Mouse (Mus musculus) neural tube, embryonic 11.5 days (tissue): Measurements from ENCODE around the gene Gm10318. TPM values are rescaled to one million over a fixed set of nuclear protein-coding genes. Genes with fewer than 3 reads are reported as not detected.
A peak's percentile ranks its signal among the peaks of the same experiment; 100 is the strongest.

Experiments used
- ATAC-seq: fragments of 200-750 bp; cut with Nextera tagmentation; 2 replicates; pipeline ENCODE4 v1.8.0; 2017; ENCODE audit warnings: moderate number of reproducible peaks, mild to moderate bottlenecking, moderate TSS enrichment, moderate library complexity; ENCODE audit not compliant: insufficient read depth, low FRiP score, low TSS enrichment
- DNase-seq: peaks from one replicate; pipeline ENCODE4 v3.0.0-alpha.2; 2015; ENCODE audit warnings: low spot score
- H3K27ac ChIP-seq: fragments of 300-500 bp; sonication (generic); 2 replicates; pipeline ENCODE4 v1.5.1; 2014; ENCODE audit warnings: low read depth, mild to moderate bottlenecking, low read length
- H3K27me3 ChIP-seq: fragments of 300-500 bp; sonication (generic); 2 replicates; pipeline ENCODE4 v1.6.1; 2014; ENCODE audit warnings: mild to moderate bottlenecking, low read length, mixed read lengths; ENCODE audit not compliant: control insufficient read depth, insufficient read depth
- H3K36me3 ChIP-seq: fragments of 300-500 bp; sonication (generic); 2 replicates; pipeline ENCODE4 v1.6.1; 2014; ENCODE audit warnings: mild to moderate bottlenecking, low read length, moderate library complexity, mixed read lengths; ENCODE audit not compliant: control insufficient read depth, insufficient read depth
- H3K4me1 ChIP-seq: fragments of 300-500 bp; sonication (generic); 2 replicates; pipeline ENCODE4 v1.6.1; 2014; ENCODE audit warnings: low read length, mixed read lengths; ENCODE audit not compliant: control insufficient read depth, insufficient read depth
- H3K4me2 ChIP-seq: fragments of 300-500 bp; sonication (generic); 2 replicates; pipeline ENCODE4 v1.6.1; 2014; ENCODE audit warnings: low read depth, mild to moderate bottlenecking, moderate library complexity
- H3K4me3 ChIP-seq: fragments of 300-500 bp; sonication (generic); 2 replicates; pipeline ENCODE4 v1.5.1; 2014; ENCODE audit warnings: low read depth, low read length
- H3K9ac ChIP-seq: fragments of 300-500 bp; sonication (generic); 2 replicates; pipeline ENCODE4 v1.6.1; 2014; ENCODE audit warnings: mild to moderate bottlenecking, low read length
- H3K9me3 ChIP-seq: fragments of 300-500 bp; sonication (generic); 2 replicates; pipeline ENCODE4 v1.6.1; 2016; ENCODE audit warnings: low read length; ENCODE audit not compliant: control insufficient read depth
- WGBS: fragments of 180-500 bp; shearing (Covaris S2); extraction: QIAGEN DNeasy Blood & Tissue Kit; methylation state at CpG from one replicate; pipeline ENCODE4 v1.1.7; 2014; 5-methylcytosine and 5-hydroxymethylcytosine counted together
- polyA plus RNA-seq: library from polyadenylated mRNA; unstranded; fragments of >200 nt; fragmentation: Nextera tagmentation; extraction: Ambion mirVana; gene quantifications from 2 replicates; pipeline ENCODE4 v1.2.1, GENCODE M21; 2014

The Gm10318 gene
- polyA plus RNA-seq, 1 experiment from 2014 or later: not detected

GRCm38 (mm10) chr10:77839006-77839405 lies 13.7 kb upstream of the Gm10318 start:
- ATAC-seq (no peak), DNase-seq (no peak)
- H3K4me2 ChIP-seq: no peak overlapping the region
- no peak overlapping the region for H3K9ac ChIP-seq
- no peaks in the 10 kb centered on the region for H3K4me1 ChIP-seq
- H3K27ac ChIP-seq: no peak overlapping the region
- 80% methylated on average over 6 of the region's 6 CpGs for WGBS
- no peaks in the 10 kb centered on the region for H3K36me3 ChIP-seq
- no peaks in the 10 kb centered on the region for H3K27me3 ChIP-seq
- no peak overlapping the region for H3K4me3 ChIP-seq
- no peaks in the 10 kb centered on the region for H3K9me3 ChIP-seq

DNA sequence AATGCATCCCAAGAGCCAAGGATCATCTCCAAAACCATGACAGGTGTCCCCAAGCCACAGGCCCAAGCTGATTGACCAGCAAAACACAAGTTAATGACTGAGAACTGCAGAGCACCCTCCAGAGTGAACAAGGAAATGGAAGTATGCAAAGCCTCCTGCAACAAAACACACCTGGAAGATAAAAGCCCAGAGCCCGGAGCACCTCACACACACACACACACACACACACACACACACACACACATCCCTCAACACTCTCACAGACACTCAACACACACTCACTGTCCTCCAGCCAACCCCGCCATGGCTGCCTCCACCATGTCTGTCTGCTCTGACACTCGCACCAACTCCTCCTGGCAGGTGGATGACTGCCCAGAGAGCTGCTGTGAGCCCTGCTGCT lies 6.2 kb upstream of the Gm10318 start, which contains the start of gene Gm36176:
Gene Gm36176, plus strand, starts transcription at position 301 of the 400 bp plus-strand sequence.
- Histone ChIP-seq H3K4me1 (no peaks in the 10 kb centered on the region), H3K9ac (no peak within 1 kb of the TSS), H3K4me3 (no peak within 1 kb of the TSS), H3K4me2 (no peak within 1 kb of the TSS), H3K9me3 (no peaks in the 10 kb centered on the region), H3K27ac (no peak within 1 kb of the TSS), H3K27me3 (no peaks in the 10 kb centered on the region), H3K36me3 (no peaks in the 10 kb centered on the region)
- WGBS: 96% methylated on average over 3 of the region's 3 CpGs
- DNase-seq (no peak), ATAC-seq (no peak)

GRCm38 (mm10) chr10:77846961-77847360 lies 5.7 kb upstream of the Gm10318 start:
- Histone ChIP-seq H3K4me3 (no peak overlapping the region), H3K27ac (no peak overlapping the region), H3K36me3 (no peaks in the 10 kb centered on the region), H3K9me3 (no peaks in the 10 kb centered on the region), H3K4me1 (no peaks in the 10 kb centered on the region), H3K27me3 (no peaks in the 10 kb centered on the region), H3K9ac (no peak overlapping the region), H3K4me2 (no peak overlapping the region)
- ATAC-seq: no peak
- DNase-seq: no peak
- 23% methylated on average over 2 of the region's 2 CpGs for WGBS

GRCm38 (mm10) chr10:77847538-77847937 lies 5.1 kb upstream of the Gm10318 start:
- no peaks in the 10 kb centered on the region for H3K27me3 ChIP-seq
- DNase-seq: no peak
- no peaks in the 10 kb centered on the region for H3K9me3 ChIP-seq
- no peaks in the 10 kb centered on the region for H3K4me1 ChIP-seq
- no peaks in the 10 kb centered on the region for H3K36me3 ChIP-seq
- no peak for ATAC-seq
- H3K4me2 ChIP-seq: no peak overlapping the region
- no peak overlapping the region for H3K4me3 ChIP-seq
- H3K9ac ChIP-seq: no peak overlapping the region
- H3K27ac ChIP-seq: no peak overlapping the region
- WGBS: 77% methylated on average over 2 of the region's 2 CpGs

GRCm38 (mm10) chr10:77861675-77862074 lies 9.0 kb downstream of the Gm10318 start, which contains the start of gene Gm3285:
Gene Gm3285 (plus strand): TSS chr10:77861975.
- WGBS: 62% methylated on average over 7 of the region's 7 CpGs
- ATAC-seq: no peak
- no peak for DNase-seq
- Histone ChIP-seq H3K9ac (no peak within 1 kb of the TSS), H3K4me3 (no peak within 1 kb of the TSS), H3K9me3 (no peaks in the 10 kb centered on the region), H3K27me3 (no peaks in the 10 kb centered on the region), H3K36me3 (no peaks in the 10 kb centered on the region), H3K4me2 (no peak within 1 kb of the TSS), H3K4me1 (no peaks in the 10 kb centered on the region), H3K27ac (no peak within 1 kb of the TSS)

- Histone ChIP-seq H3K9me3 (no peaks in the 10 kb centered on the region), H3K4me3 (peak overlapping the region; percentile 19; the same call in 1 of the 2 replicates), H3K9ac (peak overlapping the region; percentile 42; the same call in 1 of the 2 replicates), H3K27me3 (no peaks in the 10 kb centered on the region), H3K36me3 (no peaks in the 10 kb centered on the region), H3K4me2 (peak overlapping the region; percentile 36), H3K4me1 (no peaks in the 10 kb centered on the region), H3K27ac (no peak overlapping the region)
- 31% methylated on average over 14 of the region's 14 CpGs for WGBS
- ATAC-seq (peak; percentile 75), DNase-seq (peak; percentile 49)
Observed at GRCm38 (mm10) chr10:77864067-77864761, 11.6 kb downstream of the Gm10318 start.

- Histone ChIP-seq H3K27me3 (no peaks in the 10 kb centered on the region), H3K9me3 (no peaks in the 10 kb centered on the region), H3K27ac (no peak overlapping the region), H3K36me3 (no peaks in the 10 kb centered on the region), H3K4me1 (no peaks in the 10 kb centered on the region), H3K9ac (peak overlapping the region; percentile 42; the same call in 1 of the 2 replicates), H3K4me2 (peak overlapping the region; percentile 36), H3K4me3 (peak overlapping the region; percentile 19; the same call in 1 of the 2 replicates)
- ATAC-seq: no peak; the same call in 1 of the 2 replicates
- no peak for DNase-seq
- WGBS: 44% methylated on average over 11 of the region's 11 CpGs
Observed at GRCm38 (mm10) chr10:77864762-77865143, 12.1 kb downstream of the Gm10318 start.

DNA sequence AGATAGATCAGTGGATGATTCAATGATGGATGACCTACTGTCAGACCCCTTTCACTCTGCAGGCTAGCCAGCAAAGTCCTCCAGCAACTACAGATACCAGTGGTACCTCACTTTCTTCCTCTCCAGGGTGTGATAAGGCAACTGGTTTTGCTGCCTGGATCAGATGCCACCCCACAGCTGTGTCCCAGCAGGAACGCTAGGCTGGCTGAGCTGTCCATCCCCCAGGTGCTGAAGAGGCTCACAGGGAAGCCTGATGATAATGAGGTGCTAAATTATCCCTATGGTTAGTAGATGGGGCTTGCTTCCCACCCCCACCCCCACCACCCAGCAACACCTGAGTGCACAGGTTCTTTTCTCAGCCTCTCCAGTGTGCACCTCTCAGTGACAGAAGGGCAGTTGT lies 14.9 kb downstream of the Gm10318 start:
- H3K36me3 ChIP-seq: no peaks in the 10 kb centered on the region
- H3K9me3 ChIP-seq: no peaks in the 10 kb centered on the region
- DNase-seq (no peak), ATAC-seq (no peak)
- H3K9ac ChIP-seq: no peak overlapping the region
- H3K4me3 ChIP-seq: no peak overlapping the region
- H3K4me2 ChIP-seq: no peak overlapping the region
- H3K4me1 ChIP-seq: no peaks in the 10 kb centered on the region
- H3K27me3 ChIP-seq: no peaks in the 10 kb centered on the region
- 42% methylated on average over 1 of the region's 1 CpGs for WGBS
- no peak overlapping the region for H3K27ac ChIP-seq

GRCm38 (mm10) chr10:77869651-77870050 lies 17.0 kb downstream of the Gm10318 start:
- 88% methylated on average over 7 of the region's 7 CpGs for WGBS
- no peak overlapping the region for H3K27ac ChIP-seq
- ATAC-seq: no peak

More at GRCm38 (mm10) chr10:77869651-77870050, 17.0 kb downstream of the Gm10318 start:
- H3K27me3 ChIP-seq: no peaks in the 10 kb centered on the region
- H3K4me2 ChIP-seq: no peak overlapping the region
- no peak overlapping the region for H3K4me3 ChIP-seq
- H3K4me1 ChIP-seq: no peaks in the 10 kb centered on the region
- H3K36me3 ChIP-seq: no peaks in the 10 kb centered on the region
- H3K9me3 ChIP-seq: no peaks in the 10 kb centered on the region
- no peak overlapping the region for H3K9ac ChIP-seq
- DNase-seq: no peak
